Mouse (Mus musculus): ENCODE results near the gene Cenpf.
A peak's percentile ranks its signal among the peaks of the same experiment; 100 is the strongest.
"Not testable (repeated sequence)": the region's sequence is repeated elsewhere in the genome, so short reads cannot be mapped to it uniquely, and the experiment has no call there.

Cenpf gene

GRCm38 (mm10) chr1:189694391-189694790 is 6.5 kb upstream of the Cenpf start:
- no peak for DNase-seq (ENCODE audit: low spot score)

- not testable (repeated sequence) for DNase-seq (ENCODE audit: low spot score)
These were observed 4.6 kb upstream of the Cenpf start for GRCm38 (mm10) chr1:189692442-189692841.

- DNase-seq (ENCODE audit: low spot score): no peak
These were observed 1.4 kb upstream of the Cenpf start for GRCm38 (mm10) chr1:189689050-189689833.

- DNase-seq (ENCODE audit: low spot score): no peak
These were observed 483 bp upstream of the Cenpf start for GRCm38 (mm10) chr1:189688388-189688750.

- DNase-seq (ENCODE audit: low spot score): no peak
These were observed 1.9 kb downstream of the Cenpf start for GRCm38 (mm10) chr1:189686025-189686424.

- no peak for DNase-seq (ENCODE audit: low spot score)
These were observed 3.0 kb downstream of the Cenpf start for GRCm38 (mm10) chr1:189684786-189685415.

GRCm38 (mm10) chr1:189679555-189679954 is 8.3 kb downstream of the Cenpf start:
- DNase-seq (ENCODE audit: low spot score): no peak

GRCm38 (mm10) chr1:189675953-189676352 is 11.9 kb downstream of the Cenpf start:
- DNase-seq (ENCODE audit: low spot score): no peak

GRCm38 (mm10) chr1:189675421-189675820 is 12.5 kb downstream of the Cenpf start:
- peak; percentile 57 for DNase-seq (ENCODE audit: low spot score)

- no peak for DNase-seq (ENCODE audit: low spot score)
These were observed 21.9 kb downstream of the Cenpf start for GRCm38 (mm10) chr1:189665966-189666365.

- DNase-seq (ENCODE audit: low spot score): no peak
These were observed 23.1 kb downstream of the Cenpf start for GRCm38 (mm10) chr1:189664873-189665144.

GRCm38 (mm10) chr1:189664061-189664872 is 23.6 kb downstream of the Cenpf start:
- DNase-seq (ENCODE audit: low spot score): no peak

- peak; percentile 62 for DNase-seq (ENCODE audit: low spot score)
These were observed 24.4 kb downstream of the Cenpf start for GRCm38 (mm10) chr1:189663437-189663836.

GRCm38 (mm10) chr1:189661856-189662255 is 26.0 kb downstream of the Cenpf start:
- peak; percentile 62 for DNase-seq (ENCODE audit: low spot score)

- no peak for DNase-seq (ENCODE audit: low spot score)
These were observed 30.5 kb downstream of the Cenpf start for GRCm38 (mm10) chr1:189657406-189657805.

- no peak for DNase-seq (ENCODE audit: low spot score)
These were observed 34.1 kb downstream of the Cenpf start for GRCm38 (mm10) chr1:189653746-189654145.

- DNase-seq (ENCODE audit: low spot score): no peak
These were observed 41.3 kb downstream of the Cenpf start for GRCm38 (mm10) chr1:189646597-189646996.

- no peak for DNase-seq (ENCODE audit: low spot score)
These were observed 42.5 kb downstream of the Cenpf start for GRCm38 (mm10) chr1:189645371-189645770.

- DNase-seq (ENCODE audit: low spot score): no peak
These were observed 43.1 kb downstream of the Cenpf start for GRCm38 (mm10) chr1:189644700-189645345.

GRCm38 (mm10) chr1:189639581-189639980 is 48.3 kb downstream of the Cenpf start:
- DNase-seq (ENCODE audit: low spot score): no peak

- no peak for DNase-seq (ENCODE audit: low spot score)
These were observed 54.1 kb downstream of the Cenpf start for GRCm38 (mm10) chr1:189633791-189634190.

GRCm38 (mm10) chr1:189631906-189632675 is 55.8 kb downstream of the Cenpf start:
- no peak for DNase-seq (ENCODE audit: low spot score)

Data from MN1 (cell line).